Mouse (Mus musculus) lung, embryonic 16.5 days (tissue): Measurements from ENCODE around the gene Bcan. TPM values are rescaled to one million over a fixed set of nuclear protein-coding genes. Genes with fewer than 3 reads are reported as not detected.

ENCODE experiments used
- ATAC-seq: fragments of 200-750 bp; cut with Nextera tagmentation; 2 replicates; pipeline ENCODE4 v1.8.0; 2017; ENCODE audit warnings: low read depth, mild to moderate bottlenecking, moderate library complexity
- H3K27ac ChIP-seq: fragments of 300-500 bp; sonication (generic); 2 replicates; pipeline ENCODE4 v1.5.1; 2014; ENCODE audit warnings: mild to moderate bottlenecking, control low read depth, low read length
- H3K27me3 ChIP-seq: fragments of 300-500 bp; sonication (generic); 2 replicates; pipeline ENCODE4 v1.6.1; 2014; ENCODE audit warnings: low read depth, low read length, mixed read lengths; ENCODE audit not compliant: control insufficient read depth, insufficient read depth
- H3K36me3 ChIP-seq: fragments of 300-500 bp; sonication (generic); 2 replicates; pipeline ENCODE4 v1.6.1; 2014; ENCODE audit warnings: low read length; ENCODE audit not compliant: control insufficient read depth, insufficient read depth
- H3K4me1 ChIP-seq: fragments of 300-500 bp; sonication (generic); replicated peaks from 2 replicates; pipeline ENCODE4 v1.6.1; 2014; ENCODE audit warnings: low read length, mixed read lengths; ENCODE audit not compliant: control insufficient read depth, insufficient read depth
- H3K4me2 ChIP-seq: fragments of 300-500 bp; sonication (generic); 2 replicates; pipeline ENCODE4 v1.6.1; 2014; ENCODE audit warnings: low read depth, low read length, control low read depth
- H3K4me3 ChIP-seq: fragments of 300-500 bp; sonication (generic); 2 replicates; pipeline ENCODE4 v1.5.1; 2014; ENCODE audit warnings: mild to moderate bottlenecking, low read length, control low read depth
- H3K9ac ChIP-seq: fragments of 300-500 bp; sonication (generic); 2 replicates; pipeline ENCODE4 v1.6.1; 2014; ENCODE audit warnings: low read length, control low read depth
- H3K9me3 ChIP-seq: fragments of 300-500 bp; sonication (generic); 2 replicates; pipeline ENCODE4 v1.6.1; 2016; ENCODE audit warnings: low read length; ENCODE audit not compliant: control insufficient read depth
- WGBS: fragments of 180-500 bp; shearing (Covaris S2); extraction: QIAGEN DNeasy Blood & Tissue Kit; methylation state at CpG from one replicate; pipeline ENCODE4 v1.1.7; 2014; 5-methylcytosine and 5-hydroxymethylcytosine counted together
- polyA plus RNA-seq: library from polyadenylated mRNA; unstranded; fragments of >200 nt; fragmentation: Nextera tagmentation; extraction: Ambion mirVana; gene quantifications from 2 replicates; pipeline ENCODE4 v1.2.1, GENCODE M21; 2015

The Bcan gene
- polyA plus RNA-seq, 1 experiment from 2014 or later: 0.44 TPM

DNA sequence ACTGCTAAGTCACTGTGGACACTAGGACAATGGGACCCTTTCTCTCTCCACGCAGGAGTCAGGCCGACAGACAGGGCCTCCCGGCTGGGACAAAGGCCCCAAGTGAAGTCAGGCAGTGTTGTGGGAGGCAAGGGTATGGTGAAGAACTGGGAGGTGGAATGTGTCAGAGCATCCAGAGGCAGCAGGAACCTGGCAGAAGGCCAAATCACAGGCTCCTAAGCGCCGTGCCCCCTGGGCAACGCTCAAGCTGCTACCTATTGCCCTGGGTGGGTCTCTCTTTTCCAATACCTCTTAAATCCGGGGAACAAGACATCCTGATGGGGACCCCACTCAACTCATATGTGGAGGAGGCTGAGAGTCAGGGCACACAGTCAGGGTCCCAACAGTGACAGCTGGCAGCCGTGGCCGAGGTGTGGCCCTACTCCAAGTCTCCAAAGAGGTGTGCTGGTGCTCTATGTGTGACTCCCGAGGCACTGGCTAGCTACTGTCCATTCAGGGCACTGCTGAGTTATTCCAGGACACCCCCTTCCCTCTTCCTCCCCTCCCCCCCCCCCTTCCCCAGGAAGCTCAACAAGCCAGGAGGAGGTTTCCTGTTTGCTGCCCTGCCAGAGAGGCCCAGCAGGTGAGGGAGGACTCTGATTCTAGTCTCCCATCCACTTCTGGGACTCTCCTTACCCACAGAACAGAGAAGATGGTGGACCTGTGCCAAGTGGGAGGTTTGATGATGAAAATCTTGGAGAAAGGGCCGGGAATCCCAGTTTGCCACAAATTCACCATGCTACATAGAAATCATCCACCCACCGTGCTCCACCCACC lies 14.3 kb downstream of the Bcan start:
- H3K27me3 ChIP-seq: peaks cover 14% of the 10 kb centered on the region
- no peaks in the 10 kb centered on the region for H3K9me3 ChIP-seq
- H3K4me2 ChIP-seq: no peak overlapping the region
- WGBS: 18% methylated on average over 12 of the region's 12 CpGs
- no peak overlapping the region for H3K9ac ChIP-seq
- H3K36me3 ChIP-seq: no peaks in the 10 kb centered on the region
- ATAC-seq: no peak
- H3K4me1 ChIP-seq: peaks cover 67% of the 10 kb centered on the region
- H3K4me3 ChIP-seq: no peak overlapping the region
- H3K27ac ChIP-seq: peak overlapping the region; percentile 74

DNA sequence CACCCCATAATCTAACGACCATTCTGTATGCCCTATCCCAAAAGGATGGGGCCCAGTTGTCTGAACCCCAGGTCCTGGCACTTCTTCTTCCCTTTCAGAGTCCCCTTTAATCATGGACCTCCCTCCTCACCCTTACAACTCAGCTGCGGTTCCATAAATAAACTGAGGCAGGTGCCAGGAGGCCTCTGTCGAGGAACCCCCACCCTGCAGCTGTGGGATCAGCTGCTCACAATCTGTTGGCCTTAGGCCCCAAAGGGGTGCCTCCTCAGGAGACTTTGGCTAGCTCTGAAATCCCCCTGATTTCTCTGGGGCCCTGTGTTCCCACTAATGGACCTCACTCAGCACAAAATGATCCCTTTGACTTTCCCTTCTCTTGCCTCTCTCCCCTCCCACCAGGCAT lies 15.9 kb downstream of the Bcan start:
- Histone ChIP-seq H3K27me3 (peaks cover 5% of the 10 kb centered on the region), H3K36me3 (no peaks in the 10 kb centered on the region), H3K9ac (peak overlapping the region; percentile 44; the same call in 1 of the 2 replicates), H3K4me2 (no peak overlapping the region), H3K4me1 (peaks cover 67% of the 10 kb centered on the region), H3K27ac (peak overlapping the region; percentile 98), H3K9me3 (no peaks in the 10 kb centered on the region), H3K4me3 (no peak overlapping the region)
- ATAC-seq: no peak
- WGBS: 25% methylated on average over 3 of the region's 3 CpGs

DNA sequence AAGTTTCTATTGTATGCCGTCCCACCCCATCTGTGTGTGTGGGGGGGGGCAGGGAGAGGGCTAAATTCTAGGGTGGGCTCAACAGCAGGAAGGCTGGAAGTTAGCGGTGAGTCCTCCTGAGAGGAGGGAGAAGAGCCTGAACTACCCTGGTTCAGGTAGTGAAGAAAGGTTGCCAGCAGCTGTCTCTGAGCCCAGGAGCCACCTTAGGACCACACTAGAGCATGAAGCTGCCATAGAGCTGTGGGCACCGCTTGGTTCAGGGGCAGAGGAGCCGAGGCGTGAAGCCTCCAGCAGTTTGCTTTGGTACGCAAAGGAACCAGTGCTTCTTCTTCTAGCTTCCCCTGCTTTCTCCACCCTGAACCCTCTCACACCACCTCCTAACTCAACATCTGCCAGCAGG lies 16.4 kb downstream of the Bcan start:
- no peak overlapping the region; the same call in 1 of the 2 replicates for H3K4me3 ChIP-seq
- no peaks in the 10 kb centered on the region for H3K36me3 ChIP-seq
- H3K27ac ChIP-seq: peak overlapping the region; percentile 98
- H3K4me1 ChIP-seq: peaks cover 67% of the 10 kb centered on the region
- H3K9ac ChIP-seq: peak overlapping the region; percentile 34; the same call in 1 of the 2 replicates
- 42% methylated on average over 6 of the region's 6 CpGs for WGBS
- peak overlapping the region; percentile 50 for H3K4me2 ChIP-seq
- ATAC-seq: no peak
- H3K27me3 ChIP-seq: peaks cover under 1% of the 10 kb centered on the region
- no peaks in the 10 kb centered on the region for H3K9me3 ChIP-seq

DNA sequence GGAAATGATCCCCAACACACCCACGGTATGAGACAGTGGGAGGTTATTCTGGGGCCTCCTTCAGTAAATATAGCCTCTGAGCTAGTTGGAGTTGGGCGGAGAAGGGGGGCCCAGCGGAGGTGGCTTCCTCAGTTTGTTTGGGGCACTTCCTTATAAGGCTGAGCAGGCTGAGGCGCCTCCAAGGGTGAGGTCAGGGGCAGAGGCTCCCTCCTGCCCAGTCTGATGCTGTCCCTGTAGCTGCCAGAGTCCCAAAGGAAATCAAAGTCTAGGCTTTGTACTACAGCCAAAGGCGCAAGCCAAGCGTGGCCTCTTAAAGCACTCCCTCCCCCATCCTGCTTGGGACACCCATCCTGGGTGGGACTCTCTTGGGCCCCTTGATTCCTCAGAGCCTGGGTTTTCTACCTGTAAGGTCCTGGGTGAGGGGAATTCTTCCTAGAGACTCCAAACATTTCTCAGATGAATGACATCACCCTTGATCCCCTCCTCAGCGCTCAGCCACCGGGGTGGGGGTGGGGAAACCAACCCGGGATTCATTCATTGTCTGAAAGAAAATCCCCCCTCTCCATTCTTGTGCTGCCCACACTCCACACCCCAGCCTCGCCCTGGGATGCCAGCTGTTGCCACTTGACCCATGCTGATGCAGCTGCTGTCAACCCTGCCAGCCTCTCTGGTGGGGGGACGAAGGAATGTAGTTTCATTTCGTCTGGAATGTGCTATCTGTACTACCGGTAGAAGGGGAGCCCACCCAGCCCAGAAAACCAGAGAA lies 17.0 kb downstream of the Bcan start:
- peak overlapping the region; percentile 50 for H3K4me2 ChIP-seq
- H3K4me3 ChIP-seq: peak overlapping the region; percentile 24
- H3K9ac ChIP-seq: peak overlapping the region; percentile 57
- peaks cover 64% of the 10 kb centered on the region for H3K4me1 ChIP-seq
- H3K36me3 ChIP-seq: no peaks in the 10 kb centered on the region
- H3K27ac ChIP-seq: peak overlapping the region; percentile 98
- ATAC-seq: peak; percentile 81
- WGBS: 2% methylated on average over 13 of the region's 13 CpGs
- H3K27me3 ChIP-seq: no peaks in the 10 kb centered on the region
- no peaks in the 10 kb centered on the region for H3K9me3 ChIP-seq

DNA sequence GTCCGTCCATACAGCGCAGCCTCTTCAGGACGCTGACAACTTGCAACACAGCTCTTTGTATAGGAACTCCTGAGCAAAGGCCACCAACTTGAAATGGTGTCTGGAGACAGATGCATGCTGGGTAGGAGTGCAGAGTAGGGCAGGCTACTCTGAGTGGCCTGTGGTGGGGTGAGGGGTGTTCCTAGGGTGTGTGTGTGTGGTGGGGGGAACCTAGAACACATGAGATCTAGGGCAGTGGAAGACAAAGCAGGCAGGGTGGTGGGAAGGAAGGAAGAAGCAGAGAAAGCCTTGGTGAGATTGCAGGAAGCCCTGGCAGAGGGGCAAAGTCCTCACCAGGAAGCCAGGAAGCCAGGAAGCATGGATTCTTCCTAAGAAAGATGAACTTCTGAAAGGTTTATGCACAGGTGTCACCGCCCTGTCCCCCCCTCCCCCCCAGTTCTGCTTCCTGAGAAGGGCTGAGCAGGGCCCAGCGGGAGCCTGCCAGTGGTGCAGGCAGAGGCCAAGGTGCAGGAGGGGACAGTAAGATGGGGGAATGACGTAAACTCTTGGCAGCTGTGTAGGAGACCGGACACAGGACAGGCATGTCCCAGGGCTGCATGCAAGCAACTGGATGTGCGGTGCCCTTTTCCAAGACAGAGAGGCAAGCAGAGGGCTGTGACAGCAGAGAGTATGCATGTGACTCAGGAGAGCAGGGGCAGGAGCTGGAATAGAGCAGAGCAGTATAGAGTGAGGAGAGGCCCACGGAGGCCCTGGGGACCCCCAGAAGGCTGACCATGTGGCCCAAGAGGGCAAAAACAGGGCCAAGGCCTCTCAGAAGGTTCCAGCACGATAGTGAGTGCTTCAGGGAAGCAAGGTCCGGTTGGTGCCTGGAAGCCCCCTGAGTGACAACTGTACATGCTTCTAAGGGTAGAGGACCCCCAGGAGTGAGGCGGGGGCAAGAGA lies 17.9 kb downstream of the Bcan start:
- Histone ChIP-seq H3K4me3 (peak overlapping the region; percentile 9), H3K9ac (peak overlapping the region; percentile 57), H3K27ac (peak overlapping the region; percentile 98), H3K4me2 (peak overlapping the region; percentile 50), H3K4me1 (peaks cover 56% of the 10 kb centered on the region), H3K36me3 (no peaks in the 10 kb centered on the region), H3K9me3 (no peaks in the 10 kb centered on the region), H3K27me3 (no peaks in the 10 kb centered on the region)
- peak; percentile 64 for ATAC-seq
- WGBS: 28% methylated on average over 12 of the region's 12 CpGs

DNA sequence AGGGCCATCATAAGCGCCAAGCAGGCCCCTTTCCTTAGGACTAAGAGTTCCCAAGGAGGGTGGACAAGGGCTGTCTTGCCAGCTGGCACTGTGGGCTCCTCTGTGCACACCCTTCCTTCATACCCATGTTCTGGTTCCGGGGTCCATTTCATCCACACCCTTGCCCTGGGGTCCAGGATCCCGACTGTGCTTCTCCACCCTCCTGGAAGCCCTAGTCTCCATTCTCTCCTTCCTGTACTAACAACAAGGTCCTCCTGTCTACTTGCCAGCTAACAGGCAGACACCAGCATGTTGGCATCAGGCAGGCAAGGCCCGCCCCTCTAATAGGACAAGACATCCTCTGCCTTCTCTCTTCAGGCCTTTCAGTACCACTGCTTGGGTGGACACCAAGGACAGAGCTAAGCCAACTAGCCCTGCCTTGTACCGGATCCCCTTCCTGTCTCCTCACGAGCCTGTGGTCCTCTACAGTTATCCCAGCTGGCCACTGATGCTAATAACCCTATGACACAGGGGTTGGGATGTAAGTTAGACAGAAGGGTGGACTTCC lies 18.7 kb downstream of the Bcan start:
- H3K4me2 ChIP-seq: no peak overlapping the region
- no peaks in the 10 kb centered on the region for H3K9me3 ChIP-seq
- no peak overlapping the region for H3K4me3 ChIP-seq
- ATAC-seq: no peak
- peak overlapping the region; percentile 98 for H3K27ac ChIP-seq
- no peak overlapping the region for H3K9ac ChIP-seq
- H3K36me3 ChIP-seq: no peaks in the 10 kb centered on the region
- 80% methylated on average over 6 of the region's 6 CpGs for WGBS
- peaks cover 48% of the 10 kb centered on the region for H3K4me1 ChIP-seq
- no peaks in the 10 kb centered on the region for H3K27me3 ChIP-seq

DNA sequence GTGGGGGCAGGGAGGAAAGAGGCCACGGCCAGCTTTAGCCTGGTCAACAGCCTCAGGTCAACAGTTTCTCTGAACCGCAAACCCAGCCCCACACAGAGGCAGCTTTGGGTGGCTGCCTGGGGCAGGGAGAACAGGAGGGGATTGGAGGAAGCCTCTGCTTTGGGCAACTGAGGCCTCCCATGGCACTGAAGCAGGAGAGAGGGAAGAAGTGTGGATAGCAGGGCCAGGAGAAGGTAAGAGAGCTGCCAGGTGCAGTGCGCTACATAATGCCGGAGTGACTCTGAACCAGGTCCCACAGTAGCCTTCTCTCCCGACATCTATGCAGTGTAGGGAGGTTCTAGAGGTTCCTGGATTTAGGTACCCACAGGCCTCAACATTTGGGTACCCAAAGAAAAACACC lies 19.3 kb downstream of the Bcan start:
- Histone ChIP-seq H3K9me3 (no peaks in the 10 kb centered on the region), H3K9ac (no peak overlapping the region), H3K27me3 (no peaks in the 10 kb centered on the region), H3K4me3 (no peak overlapping the region), H3K27ac (no peak overlapping the region), H3K36me3 (no peaks in the 10 kb centered on the region), H3K4me2 (no peak overlapping the region), H3K4me1 (peaks cover 44% of the 10 kb centered on the region)
- WGBS: 71% methylated on average over 5 of the region's 5 CpGs
- ATAC-seq: no peak

DNA sequence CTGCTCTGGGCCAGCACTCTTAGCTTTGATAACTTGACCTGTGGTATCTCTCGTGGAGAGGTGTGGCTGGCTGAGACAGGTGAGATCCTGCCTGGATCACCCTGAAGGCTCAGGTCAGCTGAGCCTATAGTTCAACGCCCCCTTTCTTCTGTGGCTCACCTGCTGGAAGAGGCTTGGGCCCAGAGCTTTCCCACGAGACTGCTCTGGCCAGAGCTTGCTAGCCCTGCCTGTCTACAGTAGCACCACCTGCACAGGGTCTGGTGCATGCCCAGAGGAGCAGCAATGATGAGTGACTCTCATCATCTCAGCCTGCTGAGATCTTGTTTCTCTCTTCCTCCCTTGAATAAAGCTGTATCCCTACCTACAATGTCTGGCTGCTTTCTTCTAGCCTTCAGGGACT lies 19.9 kb downstream of the Bcan start:
- Histone ChIP-seq H3K27me3 (no peaks in the 10 kb centered on the region), H3K4me2 (no peak overlapping the region), H3K4me3 (no peak overlapping the region), H3K36me3 (no peaks in the 10 kb centered on the region), H3K9ac (no peak overlapping the region), H3K4me1 (peaks cover 37% of the 10 kb centered on the region), H3K27ac (no peak overlapping the region), H3K9me3 (no peaks in the 10 kb centered on the region)
- no peak for ATAC-seq
- WGBS: 47% methylated on average over 3 of the region's 3 CpGs
